Mouse (Mus musculus) MEL (cell line): ENCODE data around the gene Kpna3.

Experiments used
- CTCF ChIP-seq, 3 experiments: IDR thresholded peaks in 2 of 3; conservative IDR thresholded peaks in 1 of 3; 2 replicates each; pipeline ENCODE4 v1.5.1; 2011 to 2012; ENCODE audit warnings: low read length in 3 of 3, low read depth in 2 of 3, mild to moderate bottlenecking in 2 of 3, improper control_type of control experiment in 1 of 3, inconsistent platforms in 1 of 3, mixed read lengths in 1 of 3, moderate library complexity in 1 of 3; ENCODE audit not compliant: control insufficient read depth in 1 of 3, insufficient read depth in 1 of 3, poor library complexity in 1 of 3, severe bottlenecking in 1 of 3
- POLR2A ChIP-seq, 2 experiments: IDR thresholded peaks; 2 replicates each; pipeline ENCODE4 v1.6.1; 2011 to 2012; ENCODE audit warnings: low read length in 2 of 2, mild to moderate bottlenecking in 2 of 2, control low read depth in 1 of 2, improper control_type of control experiment in 1 of 2, low read depth in 1 of 2, moderate library complexity in 1 of 2; ENCODE audit not compliant: control insufficient read depth in 1 of 2, insufficient read depth in 1 of 2, poor library complexity in 1 of 2
- UBTF ChIP-seq: IDR thresholded peaks from 2 replicates; pipeline ENCODE4 v1.6.1; 2012; ENCODE audit warnings: low read depth, mild to moderate bottlenecking, inconsistent platforms, low read length, improper control_type of control experiment, moderate library complexity, borderline replicate concordance; ENCODE audit not compliant: insufficient read depth

DNA sequence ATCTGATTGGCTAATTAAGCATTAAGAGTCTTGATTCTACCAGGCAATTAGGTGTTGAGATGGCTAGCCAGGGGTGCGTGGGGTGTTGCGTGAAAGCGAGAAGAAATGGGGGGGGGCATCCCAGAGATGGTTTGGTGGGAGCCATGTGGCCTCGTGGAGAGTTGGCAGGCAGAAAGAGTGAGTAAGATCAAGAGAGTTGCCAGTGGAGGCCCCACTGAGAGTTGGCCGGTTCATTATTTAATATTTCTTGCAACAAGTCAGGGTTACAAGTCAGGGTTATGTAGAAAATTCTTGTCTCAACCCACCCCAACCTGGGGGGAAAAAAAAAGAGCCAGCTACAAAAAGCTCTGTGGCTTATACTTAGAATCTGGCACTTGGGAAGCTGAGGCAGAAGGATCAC is 24.4 kb downstream of the Kpna3 start:
- no peak for TF ChIP-seq UBTF
- TF ChIP-seq POLR2A (IDR thresholded peaks at IDR 0.05; ENCODE audit: control insufficient read depth in 1 of 2, insufficient read depth in 1 of 2, low read depth in 1 of 2, low read length in 2 of 2, poor library complexity in 1 of 2) = no peak
- no peak for TF ChIP-seq CTCF (IDR thresholded peaks at IDR 0.05 in 2 of 3, conservative IDR thresholded peaks at IDR 0.05 in 1 of 3; ENCODE audit: control insufficient read depth in 1 of 3, insufficient read depth in 1 of 3, low read depth in 2 of 3, low read length in 3 of 3, poor library complexity in 1 of 3, severe bottlenecking in 1 of 3)
